Mouse (Mus musculus) kidney, adult 18-20 months (tissue): ENCODE measurements at regions not wholly inside any gene's neighbourhood (a gene's known extent, or its start where the extent isn't known, plus 50 kb on each side); places are given as distances from the start of the nearest gene placed in this dataset.
"Not testable (repeated sequence)": the region's sequence is repeated elsewhere in the genome, so short reads cannot be mapped to it uniquely, and the experiment has no call there.

Experiments used
- DNase-seq: peaks from one replicate; pipeline ENCODE4 v3.0.0; 2021

DNA sequence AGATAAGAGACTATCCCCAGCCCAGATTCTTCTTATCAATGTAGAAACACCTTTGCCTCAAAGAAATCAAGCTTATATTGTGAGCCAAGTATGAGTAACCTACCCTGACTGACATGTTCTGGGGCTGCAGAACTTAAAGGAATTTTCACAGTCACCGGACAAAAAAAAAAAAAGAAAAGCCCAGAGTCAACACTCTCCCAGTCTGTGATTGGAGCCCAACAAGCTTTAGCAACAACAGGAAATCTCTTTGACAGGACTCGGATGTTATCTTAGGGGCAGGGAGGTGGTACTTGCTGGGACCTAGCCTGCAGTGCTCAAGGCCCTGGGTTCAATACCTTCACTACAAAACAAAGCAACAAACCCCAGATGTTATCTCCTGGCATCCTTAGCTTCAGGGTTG, 114.2 kb downstream of the Nectin1 start:
- DNase-seq: no peak

DNA sequence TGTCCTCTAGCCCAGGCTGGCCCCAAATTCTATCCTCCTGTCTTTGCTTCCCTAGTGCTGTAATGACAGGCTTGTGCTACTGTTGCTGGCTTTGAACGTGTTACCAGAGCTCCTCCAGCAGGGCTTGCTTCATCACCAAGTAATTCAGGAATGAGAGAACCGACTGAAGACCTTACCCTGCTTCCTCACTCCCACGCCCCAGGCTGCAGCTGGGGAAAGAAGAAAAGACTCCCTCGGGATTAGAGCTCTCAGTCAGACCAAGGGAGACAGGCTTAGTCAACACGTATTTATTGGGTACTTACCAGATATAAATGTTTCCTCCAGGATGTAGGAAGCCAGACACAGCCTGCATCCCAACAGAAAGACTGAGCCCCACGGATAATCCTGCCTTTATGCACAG, 115.0 kb downstream of the Nectin1 start:
- DNase-seq: no peak

DNA sequence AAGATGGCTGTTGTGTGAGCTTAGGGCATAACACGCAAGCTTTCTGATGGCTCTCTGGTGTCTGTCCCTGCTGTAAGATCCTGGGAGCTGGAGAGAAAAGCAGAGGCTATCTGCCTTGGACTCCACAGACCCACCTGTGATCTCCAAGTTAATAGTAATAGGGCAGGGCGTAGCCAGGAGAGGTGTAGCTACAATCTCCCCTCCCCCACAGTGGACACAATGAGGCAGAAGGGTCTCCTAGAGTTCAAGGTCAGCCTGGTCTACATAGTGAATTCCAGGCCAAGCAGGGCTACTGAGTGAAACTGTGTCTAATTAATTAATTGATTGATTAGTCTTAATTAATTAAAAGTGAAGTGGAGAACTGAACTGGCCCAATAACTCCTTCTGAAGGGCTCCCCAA, 116.5 kb downstream of the Nectin1 start:
- DNase-seq: no peak

DNA sequence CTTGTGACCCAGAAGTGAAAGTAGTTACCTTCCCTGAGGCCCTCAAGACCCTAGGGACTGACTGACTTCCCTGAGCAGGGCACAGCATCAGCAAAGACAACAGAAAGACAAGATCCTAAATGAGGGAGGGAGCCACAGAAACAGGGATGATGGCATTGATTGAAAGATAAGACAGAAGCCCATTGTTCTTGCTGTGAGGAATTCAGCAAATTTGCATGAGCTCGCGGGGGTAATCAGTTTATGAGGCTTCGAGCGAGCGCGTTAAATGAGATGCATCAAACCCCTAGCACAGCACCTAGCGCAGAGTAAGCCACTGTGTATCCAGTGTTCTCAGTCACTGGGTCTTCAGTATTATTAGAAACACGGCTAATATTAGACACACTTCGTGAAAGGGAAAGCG, 117.6 kb downstream of the Nectin1 start:
- no peak for DNase-seq

DNA sequence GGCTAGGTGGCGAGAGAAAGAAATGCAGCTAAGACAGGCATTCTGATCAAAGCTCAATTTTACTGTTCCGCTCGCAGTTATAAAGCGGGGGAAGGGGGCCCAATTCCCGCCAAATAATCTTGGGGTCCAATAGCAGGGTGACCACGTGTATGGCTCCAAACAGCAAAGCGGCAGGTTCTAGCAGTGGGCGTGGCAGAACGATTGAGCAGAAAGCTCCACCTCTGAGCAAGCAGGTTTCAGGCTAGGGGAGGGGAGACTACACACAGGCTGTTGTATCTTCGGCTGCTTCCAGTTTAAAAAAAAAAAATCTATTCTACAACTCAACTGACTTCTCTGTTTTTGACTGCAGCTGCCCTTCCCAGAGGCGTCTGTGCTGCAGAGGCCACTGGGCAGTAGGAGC, 118.2 kb downstream of the Nectin1 start:
- not testable (repeated sequence) for DNase-seq

DNA sequence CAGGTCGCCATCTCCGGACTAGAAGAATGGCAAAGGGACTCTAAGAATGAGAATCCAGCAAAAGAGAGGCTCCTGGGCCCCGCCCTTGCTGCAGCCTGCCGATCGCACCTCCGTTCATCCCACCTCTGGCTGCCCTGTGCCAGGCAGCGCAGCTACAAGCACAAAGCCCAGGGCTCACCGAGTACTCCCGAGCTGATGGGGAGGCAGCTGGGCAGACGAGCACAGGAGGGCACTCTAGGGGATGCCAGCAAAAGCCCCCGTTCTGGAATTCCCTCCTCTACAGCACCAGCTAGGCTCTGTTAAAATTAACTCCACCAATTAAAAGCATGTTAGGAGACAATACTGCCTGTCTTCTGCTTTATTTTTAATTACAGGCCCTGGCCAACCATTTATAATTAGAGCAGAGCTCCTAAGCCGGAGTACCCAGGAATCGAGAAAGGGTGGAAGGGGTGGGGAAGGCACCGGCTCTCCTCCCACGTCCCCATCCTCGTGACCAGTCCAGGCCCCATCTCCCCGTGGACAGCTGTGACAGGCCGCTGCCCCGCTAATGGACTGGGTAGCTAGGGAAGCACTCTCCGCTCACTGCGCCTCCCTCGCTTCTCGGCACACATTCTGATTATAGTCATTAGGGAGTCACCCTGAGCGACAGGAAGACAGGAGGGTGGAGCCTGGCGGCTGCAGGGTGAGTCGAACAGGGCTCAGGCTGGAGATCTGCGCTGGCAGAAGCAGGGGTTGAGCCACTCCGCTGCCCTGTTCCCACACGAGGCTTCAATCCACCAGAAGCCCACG, 120.0 kb downstream of the Nectin1 start:
- peak; percentile 7 for DNase-seq

DNA sequence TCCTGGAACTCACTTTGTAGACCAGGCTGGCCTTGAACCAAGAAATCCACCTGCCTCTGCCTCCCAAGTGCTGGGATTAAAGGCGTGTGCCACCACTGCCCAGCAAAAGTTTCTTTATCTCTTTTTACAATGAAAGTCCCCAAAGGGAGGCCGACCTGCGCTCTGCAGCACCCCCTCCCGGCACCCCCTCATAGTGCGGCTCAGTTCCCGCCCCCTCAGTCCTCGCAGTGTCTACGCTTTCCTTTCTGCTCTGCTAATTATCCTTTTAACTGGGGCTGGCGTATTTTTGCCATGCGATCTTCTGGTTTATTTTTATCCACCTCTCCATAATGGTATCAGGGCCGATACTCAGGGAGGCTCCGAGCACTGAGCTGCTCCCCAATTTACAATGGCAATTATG, 123.0 kb downstream of the Nectin1 start:
- DNase-seq: no peak

DNA sequence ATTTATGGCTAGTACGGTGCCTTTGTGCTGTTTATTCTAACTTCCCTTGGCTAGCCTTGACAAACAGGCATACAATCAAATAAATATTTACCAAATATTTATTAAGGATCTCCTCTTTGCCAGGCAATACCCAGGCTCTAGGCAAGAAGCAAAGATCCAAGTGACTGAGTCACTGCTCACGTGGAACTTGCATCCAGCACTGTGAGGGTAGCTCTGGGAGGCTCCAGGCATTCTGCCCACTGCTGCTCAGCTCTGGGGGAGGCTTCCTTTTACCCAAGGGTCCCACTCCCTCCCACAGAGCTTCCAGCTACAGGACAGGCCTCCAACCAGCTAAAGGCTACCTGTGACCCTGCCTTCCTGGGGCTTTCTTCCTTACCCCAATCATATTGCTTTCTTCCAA, 130.1 kb downstream of the Nectin1 start:
- DNase-seq: no peak

DNA sequence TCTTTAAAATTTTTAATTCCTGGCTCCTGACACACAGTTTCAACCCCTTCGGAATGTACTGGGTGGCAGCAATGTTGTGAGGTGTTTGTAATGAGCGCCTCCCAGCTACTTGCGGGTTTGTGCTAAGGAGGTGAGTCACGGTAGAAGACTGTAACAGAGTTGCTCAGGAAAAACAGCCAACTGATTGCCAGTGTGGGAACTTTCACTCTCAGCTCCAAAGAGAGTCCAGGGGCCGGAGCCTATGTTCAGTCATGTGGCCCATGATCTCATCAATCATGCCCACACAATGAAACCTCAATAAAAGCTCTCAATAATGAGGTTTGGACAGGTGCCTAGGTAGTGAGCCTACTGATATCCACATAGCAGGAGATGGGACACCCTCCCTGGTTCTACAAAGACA, 130.5 kb downstream of the Nectin1 start:
- DNase-seq: no peak

DNA sequence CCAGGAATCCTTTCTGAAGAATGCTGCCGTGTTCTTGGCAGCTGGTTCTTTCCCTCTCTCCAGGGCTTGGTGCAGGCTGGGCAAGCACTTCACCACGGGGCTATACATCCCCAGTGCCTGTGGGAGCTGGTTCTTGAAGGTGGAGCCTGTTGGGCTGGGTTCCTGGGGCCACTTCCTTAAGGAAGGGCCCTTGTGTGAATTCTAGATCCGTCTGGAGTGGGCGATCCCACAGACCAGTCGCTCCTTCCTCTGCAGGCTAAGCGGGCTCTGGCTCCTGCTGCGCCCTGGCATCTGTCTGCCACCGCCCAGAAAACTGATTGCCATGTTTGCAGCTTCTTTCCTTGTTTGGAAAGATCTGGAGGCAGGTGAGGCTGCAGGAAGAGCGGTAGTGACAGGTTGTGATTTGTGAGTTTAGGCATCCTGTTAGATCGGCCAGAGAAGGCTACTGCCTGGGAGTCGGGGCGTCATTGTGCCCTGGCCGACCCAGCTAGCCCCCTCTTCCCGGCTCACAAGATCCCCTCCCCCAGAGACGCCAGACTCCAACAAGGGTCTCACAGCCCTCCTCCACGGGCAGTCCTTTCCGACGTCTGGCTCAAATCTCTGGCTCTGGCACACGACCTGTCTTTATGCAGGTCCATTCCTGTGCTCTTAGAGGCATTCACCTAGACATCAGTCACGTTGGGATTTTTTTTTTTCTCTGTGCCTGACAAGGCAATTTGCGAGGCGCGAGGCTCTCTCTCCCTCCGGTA, 135.6 kb downstream of the Nectin1 start:
- no peak for DNase-seq

DNA sequence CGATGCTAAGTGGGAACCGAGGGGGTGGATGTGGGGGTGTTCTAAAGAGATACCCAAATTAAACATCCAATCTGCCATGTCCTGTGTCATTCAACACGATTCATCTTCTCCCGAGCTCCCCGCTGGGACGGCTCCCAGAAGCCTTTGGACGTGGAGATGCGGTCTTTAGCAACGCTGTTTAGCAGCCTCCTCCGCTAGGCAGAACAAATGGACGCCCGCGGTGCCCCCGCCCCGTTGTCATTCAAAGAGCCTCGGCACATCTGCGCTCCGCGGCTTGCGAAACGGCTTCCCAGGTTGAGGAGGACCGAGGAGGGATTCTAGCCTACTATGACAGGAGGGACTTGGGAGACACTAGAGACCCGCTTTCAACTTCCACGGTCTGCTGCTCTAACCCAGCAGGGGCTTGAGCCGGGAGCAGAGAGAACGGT, 136.2 kb downstream of the Nectin1 start:
- DNase-seq: no peak

DNA sequence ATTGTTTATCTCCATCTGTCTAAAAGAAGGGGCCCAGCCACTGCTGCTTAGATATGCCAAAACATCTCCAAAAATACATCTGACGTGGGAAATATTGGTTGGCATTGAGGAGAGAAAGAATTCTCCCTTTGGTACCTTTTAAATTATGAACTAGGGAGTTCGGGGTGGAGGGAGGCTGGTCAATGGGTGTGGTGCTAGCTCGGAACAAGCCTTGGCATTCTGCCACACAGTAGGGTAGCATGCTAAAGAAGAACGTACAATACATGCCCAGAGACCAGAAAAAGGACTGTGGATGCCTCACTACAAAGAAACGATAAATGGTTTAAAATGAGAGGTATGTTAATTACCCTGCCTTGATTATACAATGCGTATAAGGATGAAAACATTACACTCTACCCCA, 149.3 kb downstream of the Nectin1 start:
- no peak for DNase-seq

DNA sequence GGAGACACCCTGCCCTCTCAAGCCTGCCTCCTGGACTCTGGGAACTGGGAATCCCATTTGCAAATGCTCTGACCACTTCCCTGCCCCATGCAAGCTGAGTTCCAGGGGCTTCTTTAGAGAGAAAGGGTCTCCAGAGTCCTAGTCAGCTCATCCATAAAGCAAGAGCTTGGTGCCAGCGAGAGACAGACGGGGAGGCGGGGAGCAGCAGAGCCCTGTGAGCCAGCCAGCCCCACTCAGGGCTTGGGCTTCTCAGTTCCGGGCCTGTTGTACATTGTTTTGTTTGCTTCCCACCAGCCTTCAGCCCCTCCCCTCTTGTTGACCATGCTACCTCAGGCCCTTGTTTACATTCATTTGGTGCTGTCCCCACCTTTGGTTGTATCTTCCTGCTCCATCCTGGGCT, 143.9 kb upstream of the Thy1 start:
- no peak for DNase-seq

DNA sequence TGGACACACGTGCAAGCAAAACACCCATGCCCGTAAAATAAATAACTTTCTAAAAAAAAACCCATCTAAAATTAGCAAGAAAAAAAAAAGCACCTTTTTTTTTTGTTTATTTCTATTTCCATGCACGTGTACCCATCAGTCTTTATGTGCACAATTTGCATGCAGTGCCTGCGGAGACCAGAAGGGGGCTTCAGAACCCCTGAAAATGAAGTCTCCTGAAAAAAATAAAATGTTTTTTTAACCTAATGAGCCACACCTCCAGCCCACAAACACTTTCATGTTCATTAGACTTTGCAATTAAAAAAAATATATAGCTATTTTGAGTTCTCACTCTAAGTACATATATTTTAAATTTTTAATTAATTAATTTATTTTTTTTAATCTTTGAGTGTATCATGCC, 134.9 kb upstream of the Thy1 start:
- no peak for DNase-seq

DNA sequence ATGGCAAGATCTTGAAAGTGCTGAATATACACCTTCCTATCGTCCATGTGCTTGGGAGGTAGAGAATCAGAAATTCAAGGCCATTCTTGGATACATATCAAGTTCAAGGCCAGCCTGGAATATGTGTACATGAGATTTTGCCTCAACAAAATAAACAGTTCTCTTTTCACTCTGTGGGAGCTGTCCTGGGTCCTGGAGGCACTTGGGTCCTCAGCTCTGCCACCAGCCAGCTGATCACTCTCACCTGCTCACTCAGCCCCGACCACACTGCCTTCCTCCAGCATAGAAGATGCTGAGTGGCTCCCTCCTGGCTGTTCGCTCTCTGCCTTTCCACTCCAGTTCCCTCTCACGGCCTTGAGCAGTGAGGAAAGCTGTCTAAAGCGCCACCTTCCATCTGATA, 128.2 kb upstream of the Thy1 start:
- no peak for DNase-seq

DNA sequence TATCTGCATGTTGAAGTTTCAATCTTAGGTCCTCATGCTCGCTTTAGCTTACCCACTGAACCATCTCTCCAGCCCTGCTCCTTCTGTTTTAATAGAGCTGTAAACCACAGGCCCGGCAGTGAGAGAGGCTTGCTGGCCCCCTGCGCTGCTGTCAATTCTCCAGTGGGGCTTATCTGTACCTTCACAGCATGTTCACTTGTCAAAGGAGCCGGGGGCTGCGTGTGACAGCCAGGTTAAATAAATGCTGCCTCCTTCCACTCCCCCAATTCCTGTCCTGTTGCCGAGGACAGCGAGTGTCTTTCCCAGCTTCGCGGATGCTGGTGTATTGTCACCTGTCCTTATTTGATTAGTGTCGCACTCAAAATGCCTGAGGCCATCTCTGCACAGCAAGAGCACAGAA, 125.7 kb upstream of the Thy1 start:
- DNase-seq: no peak

DNA sequence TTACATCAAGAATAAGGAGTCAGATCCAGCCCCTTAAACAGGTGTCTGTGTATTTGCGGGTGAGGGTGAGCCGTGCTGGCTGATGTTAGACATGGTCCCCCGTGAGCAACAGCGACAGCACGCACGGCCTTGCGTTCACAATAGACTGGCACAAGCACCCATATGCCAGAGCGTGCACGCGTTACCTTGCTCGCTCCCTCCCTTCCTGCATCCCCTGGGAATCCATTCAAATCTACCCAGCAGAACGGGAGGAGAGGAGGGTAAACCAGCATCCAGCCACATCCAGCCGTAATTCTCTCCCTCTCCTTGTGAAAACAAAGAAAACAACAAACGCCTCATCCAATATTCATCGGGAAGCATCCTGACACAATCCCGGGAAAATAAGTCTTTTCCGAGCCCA, 124.2 kb upstream of the Thy1 start:
- no peak for DNase-seq

DNA sequence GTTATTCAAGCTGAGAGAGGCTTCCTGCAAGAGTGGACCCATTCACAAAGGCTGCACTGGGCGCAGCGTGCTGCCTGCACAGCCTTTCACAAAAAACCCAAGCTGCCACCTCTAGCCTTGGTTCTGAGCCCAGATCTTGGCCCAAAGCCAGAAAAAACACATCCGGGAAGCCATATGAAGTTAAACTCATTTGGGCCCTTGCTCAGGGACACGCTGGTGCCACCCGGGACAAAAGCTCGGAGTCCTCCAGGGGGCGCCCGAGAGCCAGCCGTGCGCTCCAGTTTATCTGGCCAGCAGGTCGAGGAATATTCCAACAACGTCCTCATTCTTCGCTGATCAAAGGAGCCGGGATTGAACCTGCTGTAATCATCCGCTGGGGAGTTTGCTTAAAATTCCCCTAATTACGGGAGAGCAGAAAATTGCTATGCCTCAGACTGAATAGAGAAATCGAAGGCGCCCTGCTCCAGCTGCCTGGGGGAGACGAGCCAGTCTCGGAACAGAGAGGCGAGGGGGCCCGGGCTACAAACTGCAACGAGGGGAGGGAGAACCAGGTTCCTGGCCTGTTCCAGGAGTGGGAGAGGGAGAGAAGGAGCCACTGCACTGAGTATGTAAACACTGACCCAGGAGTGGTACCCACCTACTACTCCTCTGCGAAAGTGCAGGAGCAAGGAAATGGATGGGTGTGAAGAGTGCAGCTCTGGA, 123.0 kb upstream of the Thy1 start:
- DNase-seq: peak; percentile 80

DNA sequence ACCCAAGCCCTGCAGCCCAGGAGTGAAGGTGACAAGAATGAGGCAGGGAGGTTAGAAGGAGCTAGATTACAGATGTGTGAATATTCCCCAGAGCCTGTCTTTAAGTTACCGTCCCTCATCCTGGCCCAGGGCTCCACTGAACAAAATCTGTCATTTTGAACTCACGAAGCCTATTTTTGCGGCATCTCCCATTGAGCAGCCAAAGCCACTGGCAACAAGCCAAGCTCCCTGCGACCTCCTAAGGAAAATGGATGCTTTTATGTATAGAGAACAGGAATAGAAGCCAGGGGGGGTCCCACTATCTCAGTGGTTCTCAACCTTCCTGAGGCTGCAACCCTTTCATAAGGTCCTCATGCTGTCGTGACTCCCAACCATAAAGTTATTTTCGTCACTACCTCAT, 121.0 kb upstream of the Thy1 start:
- DNase-seq: no peak

DNA sequence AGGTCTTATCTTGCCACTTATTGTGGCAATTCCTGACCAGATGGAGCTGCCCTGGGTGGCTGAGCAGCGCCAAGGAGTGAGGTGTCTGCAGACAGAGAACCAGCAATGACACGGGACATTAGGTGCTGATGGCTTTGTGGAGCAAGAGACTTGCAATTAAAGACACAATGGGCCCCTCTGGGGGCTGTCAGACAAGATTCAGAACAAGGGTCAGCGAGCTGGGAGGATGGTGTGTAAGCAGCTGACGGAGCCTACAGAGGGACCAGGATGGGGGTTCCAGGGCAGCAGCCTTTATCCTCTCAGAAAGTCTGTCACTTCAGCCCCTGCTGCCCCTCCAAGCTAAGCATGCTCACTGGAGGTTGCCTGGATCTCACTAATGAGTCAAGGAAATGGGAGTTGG, 120.1 kb upstream of the Thy1 start:
- DNase-seq: no peak

DNA sequence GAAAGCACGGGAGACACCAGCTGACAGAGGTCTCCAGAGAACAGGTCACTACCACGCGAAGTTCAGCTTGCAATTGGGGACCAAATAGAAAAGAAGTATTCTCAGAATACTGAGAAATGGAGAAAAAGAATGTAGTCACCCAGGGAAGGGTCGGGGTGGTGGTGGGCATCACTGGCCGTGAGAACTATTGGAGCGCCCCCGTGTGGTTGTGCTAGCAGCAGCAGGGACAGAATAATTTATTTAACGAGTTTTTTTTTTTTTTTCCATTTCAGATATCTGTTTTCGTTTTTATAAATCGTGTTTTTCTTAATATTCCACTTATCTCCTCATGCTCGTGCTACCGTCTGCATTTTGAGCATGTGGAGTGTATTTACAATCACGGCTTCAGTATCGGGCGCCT, 118.4 kb upstream of the Thy1 start:
- DNase-seq: no peak

DNA sequence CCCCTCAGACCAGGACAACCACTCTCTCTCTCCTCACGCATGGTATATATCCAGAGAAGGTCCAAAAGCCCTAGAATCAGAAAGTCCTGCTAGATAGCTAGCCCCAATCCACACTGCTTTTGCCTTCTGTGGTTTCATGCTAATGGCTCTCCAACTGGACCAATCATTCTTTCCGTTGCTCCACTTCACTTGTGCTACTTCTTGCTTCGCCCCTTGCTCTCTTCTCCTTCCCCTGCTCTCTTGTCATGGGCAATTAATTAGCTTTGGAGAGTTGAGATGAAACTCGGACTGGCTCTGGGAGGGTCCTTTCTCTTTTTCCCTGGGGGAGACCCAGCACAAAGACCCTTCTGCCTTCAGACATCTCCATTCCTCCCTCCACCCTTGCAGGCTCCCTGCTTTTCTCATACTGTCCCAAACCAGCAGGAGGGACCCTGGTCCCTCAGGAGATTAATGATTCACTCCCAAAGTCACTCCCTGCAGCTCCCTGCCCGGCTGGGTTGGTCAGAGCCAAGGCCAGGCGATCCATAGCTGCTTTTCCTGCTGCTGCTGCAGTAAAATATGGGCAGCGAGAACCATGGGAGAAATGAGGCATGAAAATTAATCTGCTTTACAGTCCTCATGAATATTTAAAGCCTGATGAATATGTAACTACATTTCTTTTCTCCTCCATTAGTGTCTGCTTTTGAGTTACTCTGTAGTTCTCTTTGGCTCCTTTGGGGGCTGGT, 113.7 kb upstream of the Thy1 start:
- DNase-seq: peak; percentile 21

DNA sequence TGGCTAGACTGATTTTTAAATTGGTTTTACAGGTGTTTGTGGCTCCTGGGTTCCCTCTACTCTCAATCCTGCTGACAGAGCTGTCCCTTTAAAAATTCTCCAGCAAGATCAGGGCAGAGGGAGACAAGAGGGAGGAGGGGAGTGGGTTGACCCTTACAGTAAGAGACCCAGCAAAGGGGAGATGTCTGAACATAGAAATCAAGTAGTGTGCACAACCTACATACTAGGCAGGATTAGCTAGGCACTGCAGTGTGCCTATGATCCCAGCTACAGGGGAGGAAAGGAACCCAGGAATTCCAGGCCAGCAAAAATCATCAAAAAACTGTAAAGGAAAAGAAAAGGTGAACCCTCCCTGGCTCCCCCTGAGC, 113.2 kb upstream of the Thy1 start:
- DNase-seq: no peak
